Mouse (Mus musculus) testis, adult 2 months (tissue): Measurements from ENCODE around the gene Gga3.

ENCODE experiments used
- CTCF ChIP-seq: fragments of 200-500 bp; IDR thresholded peaks from 2 replicates; pipeline ENCODE4 v1.5.1; 2012; ENCODE audit warnings: low read depth, mild to moderate bottlenecking, inconsistent platforms, low read length, moderate library complexity; ENCODE audit not compliant: control insufficient read depth, insufficient read depth, insufficient replicate concordance
- POLR2A ChIP-seq: fragments of 200-500 bp; IDR thresholded peaks from 2 replicates; pipeline ENCODE4 v1.6.1; 2012; ENCODE audit warnings: low read depth, mild to moderate bottlenecking, inconsistent platforms, low read length, moderate library complexity; ENCODE audit not compliant: control insufficient read depth

GRCm38 (mm10) chr11:115627705-115628464 lies 24.0 kb upstream of the Gga3 start, which contains the start of gene Slc25a19:
- TF ChIP-seq POLR2A (peak; percentile 83), CTCF (no peak)
